Mouse (Mus musculus): ENCODE measurements around the gene Yeats2. TPM values are rescaled to one million over a fixed set of nuclear protein-coding genes. Genes with fewer than 3 reads are reported as not detected.

The Yeats2 gene
- polyA plus RNA-seq, 1 experiment from 2014 or later: 35.2 TPM

DNA sequence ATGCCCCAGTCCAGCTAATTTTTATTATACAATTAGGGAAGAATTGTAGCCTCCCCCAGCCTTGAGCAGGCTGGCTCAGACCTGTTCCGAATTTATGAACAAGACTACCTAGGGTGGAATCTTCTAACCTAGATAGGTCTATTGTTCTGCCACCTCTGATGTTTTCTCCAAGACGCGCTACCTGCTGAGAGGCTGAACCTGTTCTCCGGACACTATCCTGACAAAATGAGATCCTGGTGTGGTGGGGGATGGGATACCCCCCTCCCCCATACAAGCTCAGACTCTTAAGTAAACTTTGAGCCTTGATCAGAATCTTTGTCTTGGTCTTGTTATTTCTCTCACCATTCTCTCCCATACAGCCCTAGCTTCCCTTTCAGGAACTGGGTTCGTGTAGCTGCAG, 117.1 kb downstream of the Yeats2 start:
- WGBS: 80% methylated on average over 5 of the region's 5 CpGs
- H3K9me3 ChIP-seq (replicated peaks): no peaks in the 10 kb centered on the region
- no peaks in the 10 kb centered on the region for H3K36me3 ChIP-seq
- DNase-seq (ENCODE audit: low spot score): no peak
- no peak overlapping the region for H3K4me3 ChIP-seq
- H3K27me3 ChIP-seq (ENCODE audit: low read depth, poor library complexity, severe bottlenecking): no peaks in the 10 kb centered on the region
- H3K4me1 ChIP-seq: no peaks in the 10 kb centered on the region
- no peak overlapping the region for H3K27ac ChIP-seq (replicated peaks)

- Histone ChIP-seq H3K27me3 (ENCODE audit: low read depth, poor library complexity, severe bottlenecking) (no peaks in the 10 kb centered on the region), H3K4me3 (no peak overlapping the region)
- WGBS: 85% methylated on average over 7 of the region's 7 CpGs
Measured at GRCm38 (mm10) chr16:20265089-20265488, 124.2 kb downstream of the Yeats2 start.

GRCm38 (mm10) chr16:20271339-20271738, 130.5 kb downstream of the Yeats2 start:
- Histone ChIP-seq H3K36me3 (no peaks in the 10 kb centered on the region), H3K9me3 (replicated peaks) (no peaks in the 10 kb centered on the region)

More at GRCm38 (mm10) chr16:20265089-20265488, 124.2 kb downstream of the Yeats2 start:
- no peak overlapping the region for H3K27ac ChIP-seq (replicated peaks)
- H3K36me3 ChIP-seq: no peaks in the 10 kb centered on the region
- no peaks in the 10 kb centered on the region for H3K4me1 ChIP-seq
- no peak for DNase-seq (ENCODE audit: low spot score)
- no peaks in the 10 kb centered on the region for H3K9me3 ChIP-seq (replicated peaks)

GRCm38 (mm10) chr16:20272994-20273393, 132.1 kb downstream of the Yeats2 start:
- Histone ChIP-seq H3K9me3 (replicated peaks) (no peaks in the 10 kb centered on the region), H3K27ac (replicated peaks) (no peak overlapping the region), H3K4me3 (no peak overlapping the region), H3K4me1 (0 out of 2 replicates have a peak, but pooled peaks cover 8% of the 10 kb centered on the region), H3K27me3 (ENCODE audit: low read depth, poor library complexity, severe bottlenecking) (no peaks in the 10 kb centered on the region), H3K36me3 (peaks cover 8% of the 10 kb centered on the region)
- no peak for DNase-seq (ENCODE audit: low spot score)
- 23% methylated on average over 3 of the region's 3 CpGs for WGBS

More at GRCm38 (mm10) chr16:20271339-20271738, 130.5 kb downstream of the Yeats2 start:
- Histone ChIP-seq H3K4me1 (0 out of 2 replicates have a peak, but pooled peaks cover 8% of the 10 kb centered on the region), H3K27me3 (ENCODE audit: low read depth, poor library complexity, severe bottlenecking) (no peaks in the 10 kb centered on the region), H3K27ac (replicated peaks) (no peak overlapping the region), H3K4me3 (no peak overlapping the region)
- no peak for DNase-seq (ENCODE audit: low spot score)
- 86% methylated on average over 4 of the region's 4 CpGs for WGBS

DNA sequence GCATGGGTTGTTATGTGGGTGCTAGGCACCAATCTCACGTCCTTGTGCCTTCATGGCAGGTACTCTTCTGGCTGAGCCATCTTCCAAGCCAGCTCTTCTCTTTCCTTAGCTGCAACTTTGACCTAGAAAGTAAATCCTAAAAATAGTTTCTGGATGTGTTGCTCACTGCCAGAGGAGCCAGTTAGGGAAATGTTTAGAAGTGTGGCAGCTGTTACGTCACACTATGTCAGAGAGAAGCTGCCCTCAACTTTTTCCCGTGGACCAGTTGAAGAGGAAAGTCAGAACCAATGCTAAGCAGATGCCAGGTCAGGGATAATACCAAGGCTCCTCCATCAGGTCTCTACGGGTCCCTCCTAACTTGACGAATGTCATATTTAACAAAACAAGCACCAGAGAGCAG, 138.5 kb downstream of the Yeats2 start:
- Histone ChIP-seq H3K9me3 (replicated peaks) (no peaks in the 10 kb centered on the region), H3K4me3 (no peak overlapping the region), H3K36me3 (peaks cover 72% of the 10 kb centered on the region), H3K27ac (replicated peaks) (no peak overlapping the region), H3K4me1 (no peaks in the 10 kb centered on the region), H3K27me3 (ENCODE audit: low read depth, poor library complexity, severe bottlenecking) (no peaks in the 10 kb centered on the region)
- no peak for DNase-seq (ENCODE audit: low spot score)
- 94% methylated on average over 5 of the region's 5 CpGs for WGBS

GRCm38 (mm10) chr16:20280238-20280637, 139.4 kb downstream of the Yeats2 start:
- DNase-seq (ENCODE audit: low spot score): no peak
- H3K4me1 ChIP-seq: no peaks in the 10 kb centered on the region
- H3K27me3 ChIP-seq (ENCODE audit: low read depth, poor library complexity, severe bottlenecking): no peaks in the 10 kb centered on the region
- 91% methylated on average over 4 of the region's 4 CpGs for WGBS
- H3K36me3 ChIP-seq: peaks cover 80% of the 10 kb centered on the region
- no peaks in the 10 kb centered on the region for H3K9me3 ChIP-seq (replicated peaks)
- no peak overlapping the region for H3K27ac ChIP-seq (replicated peaks)
- no peak overlapping the region for H3K4me3 ChIP-seq

Other genes with a start within 250 kb of the Yeats2 start
- gene Klhl6, start 158.0 kb upstream of the Yeats2 start, polyA plus RNA-seq (2016; fragmentation: Nextera tagmentation; extraction: Ambion mirVana): 8.7 and 10.3 TPM in 2 replicates
- gene Klhl24, start 43.5 kb upstream of the Yeats2 start, polyA plus RNA-seq (2016; fragmentation: Nextera tagmentation; extraction: Ambion mirVana): 20.6 and 34.6 TPM in 2 replicates
- 0.84 and 1.3 TPM in 2 replicates for gene Map6d1, start 100.3 kb downstream of the Yeats2 start, polyA plus RNA-seq (2016; fragmentation: Nextera tagmentation; extraction: Ambion mirVana)
- gene Parl, start 161.3 kb downstream of the Yeats2 start, polyA plus RNA-seq (2016; fragmentation: Nextera tagmentation; extraction: Ambion mirVana): 135 TPM in 2 replicates
- not detected in 2 replicates for gene Cyp2ab1, start 184.3 kb downstream of the Yeats2 start, polyA plus RNA-seq (2016; fragmentation: Nextera tagmentation; extraction: Ambion mirVana)